ENCODE assay signal across 7 mouse cellular contexts in genomic region chrX:52928883-52929282, GRCm38 (mm10). TPM values are rescaled to one million over a fixed set of nuclear protein-coding genes. Genes with fewer than 3 reads are reported as not detected.
A peak's percentile ranks its signal among the peaks of the same experiment; 100 is the strongest.
DNase-seq lines count a peak whose midpoint lies in the region; ATAC-seq lines count a peak whose summit lies in the region.

No protein-coding gene starts in this region.

- peak; percentile 15 for DNase-seq in kidney, postnatal 10 days
- no peak for DNase-seq in kidney, adult 18-20 months
- DNase-seq in NIH3T3 (ENCODE audit: low read depth): peak; percentile 71
- peak; percentile 36 for DNase-seq in retina, postnatal 1 day
- DNase-seq in right cerebral cortex, postnatal 14 days: no peak
- no peak for DNase-seq in kidney, adult 11 months

- ATAC-seq in common myeloid progenitor, adult 5-6 weeks (replicated peaks; ENCODE audit: low read depth, poor library complexity, severe bottlenecking): 0 out of 2 replicates have a peak, but pooled peaks have one; percentile 15

RNA-seq across cellular contexts. Expression of gene Phf6, which starts 16.8 kb away (rescaled TPM):
- total RNA-seq in common myeloid progenitor, adult 5-6 weeks (2017): 49.8 and 54.1 TPM in 2 replicates

RNA-seq across cellular contexts. Expression of gene Hprt, which starts 59.1 kb away (rescaled TPM):
- total RNA-seq in common myeloid progenitor, adult 5-6 weeks (2017): 339 and 352 TPM in 2 replicates

Comparison
In these comparisons a context has a peak if more than half of its experiments do, and no peak if none do; other contexts are left out.
1. DNase-seq: peak in kidney, postnatal 10 days (single experiment), NIH3T3 (single experiment) and retina, postnatal 1 day (single experiment); none in kidney, adult 18-20 months (single experiment), right cerebral cortex, postnatal 14 days (single experiment) and kidney, adult 11 months (single experiment).